Mouse (Mus musculus): ENCODE data around the gene Ampd3. TPM values are rescaled to one million over a fixed set of nuclear protein-coding genes. Genes with fewer than 3 reads are reported as not detected.

Ampd3 gene
- total and polyA plus RNA-seq, 3 experiments = 14.8 to 22.3 TPM; not detected in 1

GRCm38 (mm10) chr7:110740188-110740587 is 27.8 kb upstream of the Ampd3 start:
- no peaks in the 10 kb centered on the region for H3K9me3 ChIP-seq (replicated peaks; ENCODE audit: insufficient read depth, low read length)
- no peaks in the 10 kb centered on the region for H3K79me2 ChIP-seq (ENCODE audit: control insufficient read depth, insufficient read depth, low read length, poor library complexity)
- no peak for TF ChIP-seq JUND (IDR thresholded peaks at IDR 0.05; ENCODE audit: low read depth, low read length)
- no peak for TF ChIP-seq TCF12 (IDR thresholded peaks at IDR 0.05; ENCODE audit: low read depth, low read length)
- no peak for TF ChIP-seq UBTF (IDR thresholded peaks at IDR 0.05; ENCODE audit: borderline replicate concordance, insufficient read depth, low read depth, low read length)
- H3K9ac ChIP-seq (ENCODE audit: control insufficient read depth, low read depth, low read length, poor library complexity, severe bottlenecking) = no peak overlapping the region
- H3K36me3 ChIP-seq (ENCODE audit: control insufficient read depth in 1 of 2, insufficient read depth in 2 of 2, low read length in 2 of 2) = no peaks in the 10 kb centered on the region
- H3K27ac ChIP-seq (ENCODE audit: control insufficient read depth, low read depth, low read length) = no peak overlapping the region
- H3K27me3 ChIP-seq (ENCODE audit: control insufficient read depth in 1 of 2, insufficient read depth in 2 of 2, low read length in 2 of 2) = no peaks in the 10 kb centered on the region; a peak in 1 of 4 replicates
- no peaks in the 10 kb centered on the region for H3K4me1 ChIP-seq (ENCODE audit: control insufficient read depth in 1 of 2, insufficient read depth in 2 of 2, low read length in 2 of 2)
- H3K4me3 ChIP-seq (ENCODE audit: control insufficient read depth in 1 of 2, insufficient read depth in 1 of 2, low read depth in 2 of 2, low read length in 2 of 2) = no peak overlapping the region
- no peak for DNase-seq (ENCODE audit: low read depth, low spot score)

GRCm38 (mm10) chr7:110742022-110742421 is 26.0 kb upstream of the Ampd3 start:
- H3K27me3 ChIP-seq (ENCODE audit: control insufficient read depth in 1 of 2, insufficient read depth in 2 of 2, low read length in 2 of 2) = no peaks in the 10 kb centered on the region; a peak in 1 of 4 replicates

GRCm38 (mm10) chr7:110746087-110746562 is 21.9 kb upstream of the Ampd3 start:
- Histone ChIP-seq H3K4me1 (ENCODE audit: control insufficient read depth in 1 of 2, insufficient read depth in 2 of 2, low read length in 2 of 2) (no peaks in the 10 kb centered on the region; a peak in 1 of 4 replicates), H3K9me3 (replicated peaks; ENCODE audit: insufficient read depth, low read length) (no peaks in the 10 kb centered on the region), H3K27me3 (ENCODE audit: control insufficient read depth in 1 of 2, insufficient read depth in 2 of 2, low read length in 2 of 2) (no peaks in the 10 kb centered on the region; a peak in 1 of 4 replicates), H3K79me2 (ENCODE audit: control insufficient read depth, insufficient read depth, low read length, poor library complexity) (no peaks in the 10 kb centered on the region), H3K36me3 (ENCODE audit: control insufficient read depth in 1 of 2, insufficient read depth in 2 of 2, low read length in 2 of 2) (no peaks in the 10 kb centered on the region; a peak in 1 of 4 replicates), H3K27ac (ENCODE audit: control insufficient read depth, low read depth, low read length) (no peak overlapping the region), H3K9ac (ENCODE audit: control insufficient read depth, low read depth, low read length, poor library complexity, severe bottlenecking) (no peak overlapping the region), H3K4me3 (ENCODE audit: control insufficient read depth in 1 of 2, insufficient read depth in 1 of 2, low read depth in 2 of 2, low read length in 2 of 2) (no peak overlapping the region)
- no peak for DNase-seq (ENCODE audit: low read depth, low spot score)
- TF ChIP-seq CHD1 (IDR thresholded peaks at IDR 0.05; ENCODE audit: low read depth, low read length) (no peak), NELFE (IDR thresholded peaks at IDR 0.05; ENCODE audit: low read depth, low read length) (no peak), HCFC1 (IDR thresholded peaks at IDR 0.05; ENCODE audit: low read depth, low read length) (no peak), ZNF384 (IDR thresholded peaks at IDR 0.05; ENCODE audit: low read depth, low read length) (no peak), BHLHE40 (IDR thresholded peaks at IDR 0.05; ENCODE audit: borderline replicate concordance, low read depth, low read length) (no peak), ZKSCAN1 (IDR thresholded peaks at IDR 0.05; ENCODE audit: low read depth, low read length) (no peak), POLR2AphosphoS5 (IDR thresholded peaks at IDR 0.05; ENCODE audit: borderline replicate concordance, low read depth, low read length) (no peak), UBTF (IDR thresholded peaks at IDR 0.05; ENCODE audit: borderline replicate concordance, insufficient read depth, low read depth, low read length) (no peak), EP300 (IDR thresholded peaks at IDR 0.05; ENCODE audit: low read depth in 1 of 2, low read length in 2 of 2) (no peak), GATA1 (IDR thresholded peaks at IDR 0.05; ENCODE audit: low read depth, low read length) (no peak), MAZ (IDR thresholded peaks at IDR 0.05; ENCODE audit: low read depth, low read length) (no peak)

More at GRCm38 (mm10) chr7:110742022-110742421, 26.0 kb upstream of the Ampd3 start:
- no peaks in the 10 kb centered on the region; a peak in 1 of 4 replicates for H3K36me3 ChIP-seq (ENCODE audit: control insufficient read depth in 1 of 2, insufficient read depth in 2 of 2, low read length in 2 of 2)
- no peak overlapping the region for H3K27ac ChIP-seq (ENCODE audit: control insufficient read depth, low read depth, low read length)
- no peaks in the 10 kb centered on the region for H3K9me3 ChIP-seq (replicated peaks; ENCODE audit: insufficient read depth, low read length)
- H3K4me1 ChIP-seq (ENCODE audit: control insufficient read depth in 1 of 2, insufficient read depth in 2 of 2, low read length in 2 of 2) = no peaks in the 10 kb centered on the region
- H3K9ac ChIP-seq (ENCODE audit: control insufficient read depth, low read depth, low read length, poor library complexity, severe bottlenecking) = no peak overlapping the region
- no peaks in the 10 kb centered on the region for H3K79me2 ChIP-seq (ENCODE audit: control insufficient read depth, insufficient read depth, low read length, poor library complexity)
- no peak overlapping the region for H3K4me3 ChIP-seq (ENCODE audit: control insufficient read depth in 1 of 2, insufficient read depth in 1 of 2, low read depth in 2 of 2, low read length in 2 of 2)
- no peak for TF ChIP-seq POLR2A (IDR thresholded peaks at IDR 0.05; ENCODE audit: control insufficient read depth in 1 of 2, insufficient read depth in 1 of 2, low read depth in 1 of 2, low read length in 2 of 2, poor library complexity in 1 of 2)
- no peak for TF ChIP-seq ZNF384 (IDR thresholded peaks at IDR 0.05; ENCODE audit: low read depth, low read length)
- TF ChIP-seq TAL1 (IDR thresholded peaks at IDR 0.05; ENCODE audit: low read length) = no peak
- no peak for TF ChIP-seq RAD21 (IDR thresholded peaks at IDR 0.05; ENCODE audit: low read depth, low read length)
- TF ChIP-seq ETS1 (IDR thresholded peaks at IDR 0.05; ENCODE audit: low read depth, low read length) = no peak
- TF ChIP-seq ZC3H11A (IDR thresholded peaks at IDR 0.05; ENCODE audit: low read depth, low read length) = no peak
- TF ChIP-seq POLR2AphosphoS5 (IDR thresholded peaks at IDR 0.05; ENCODE audit: borderline replicate concordance, low read depth, low read length) = no peak
- no peak for TF ChIP-seq GATA1 (IDR thresholded peaks at IDR 0.05; ENCODE audit: low read depth, low read length)
- no peak for TF ChIP-seq ELF1 (IDR thresholded peaks at IDR 0.05; ENCODE audit: low read depth, low read length)
- no peak for TF ChIP-seq TCF12 (IDR thresholded peaks at IDR 0.05; ENCODE audit: low read depth, low read length)
- TF ChIP-seq EP300 (IDR thresholded peaks at IDR 0.05; ENCODE audit: low read depth in 1 of 2, low read length in 2 of 2) = no peak
- no peak for TF ChIP-seq USF1 (IDR thresholded peaks at IDR 0.05; ENCODE audit: low read depth, low read length)
- no peak for TF ChIP-seq POLR2AphosphoS2 (IDR thresholded peaks at IDR 0.05; ENCODE audit: low read length)
- TF ChIP-seq JUND (IDR thresholded peaks at IDR 0.05; ENCODE audit: low read depth, low read length) = no peak
- no peak for TF ChIP-seq UBTF (IDR thresholded peaks at IDR 0.05; ENCODE audit: borderline replicate concordance, insufficient read depth, low read depth, low read length)
- TF ChIP-seq CHD1 (IDR thresholded peaks at IDR 0.05; ENCODE audit: low read depth, low read length) = no peak
- no peak for DNase-seq (ENCODE audit: low read depth, low spot score)
